10 mouse cellular contexts compared by ENCODE assay signal in the genomic region with DNA sequence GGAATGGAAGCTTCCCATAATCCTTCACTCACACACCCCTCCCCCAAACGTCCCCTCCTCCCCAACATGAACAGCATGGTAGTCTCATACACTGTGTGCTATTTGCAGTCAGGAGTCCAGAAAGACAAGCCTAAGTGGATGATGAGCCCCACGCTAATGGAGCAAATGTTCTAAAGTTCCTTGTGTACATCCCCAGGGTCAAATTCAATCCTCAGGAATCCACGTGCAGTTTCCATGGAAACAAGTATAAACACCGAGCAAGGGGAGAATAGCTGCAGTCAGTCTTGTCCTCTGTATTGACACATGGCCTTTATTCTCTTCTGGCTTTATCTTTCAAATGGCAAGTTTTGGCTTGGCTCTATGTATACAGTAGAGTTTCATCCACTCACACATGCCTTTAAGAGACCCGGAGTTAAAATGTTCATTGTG.
DNase-seq lines count a peak whose midpoint lies in the region; ATAC-seq and TF ChIP-seq lines count a peak whose summit lies in the region.
"Had no signal": no experiment of that assay in that cellular context is flagged by ENCODE, and none has a peak within 500 bp of the region (broad histone marks: within the 10 kb centered on the region; RNA-seq: fewer than 3 reads in every experiment).

No protein-coding gene starts in this region.

- TF ChIP-seq CTCF in hindbrain, postnatal 0 days (IDR thresholded peaks at IDR 0.05; ENCODE audit: low read depth), result no peak

- H3K4me3 ChIP-seq in embryonic facial prominence, embryonic 12.5 days, result no peak overlapping the region
- H3K4me3 ChIP-seq in hindbrain, postnatal 0 days (ENCODE audit: low read length), result 0 out of 2 replicates have a peak overlapping the region, but pooled peaks have one; percentile 14
- no peak overlapping the region for H3K4me3 ChIP-seq in neural tube, embryonic 14.5 days (ENCODE audit: low read depth, low read length)
- H3K4me3 ChIP-seq in liver, embryonic 12.5 days, result no peak overlapping the region

- peak overlapping the region; percentile 17; the same call in 1 of the 2 replicates for H3K27ac ChIP-seq in embryonic facial prominence, embryonic 12.5 days
- no peak overlapping the region for H3K27ac ChIP-seq in hindbrain, postnatal 0 days
- no peak overlapping the region for H3K27ac ChIP-seq in neural tube, embryonic 14.5 days (ENCODE audit: low read depth, low read length)
- no peak overlapping the region for H3K27ac ChIP-seq in liver, embryonic 12.5 days

- H3K4me1 ChIP-seq in embryonic facial prominence, embryonic 12.5 days, result peaks cover 20% of the 10 kb centered on the region
- H3K4me1 ChIP-seq in hindbrain, postnatal 0 days (ENCODE audit: insufficient read depth, low read length), result no peaks in the 10 kb centered on the region
- H3K4me1 ChIP-seq in neural tube, embryonic 14.5 days (ENCODE audit: control insufficient read depth, insufficient read depth, low read length), result no peaks in the 10 kb centered on the region; the same call in 1 of the 2 replicates
- H3K4me1 ChIP-seq in liver, embryonic 12.5 days, result no peaks in the 10 kb centered on the region

- no peak overlapping the region for H3K9ac ChIP-seq in embryonic facial prominence, embryonic 12.5 days
- no peak overlapping the region for H3K9ac ChIP-seq in hindbrain, postnatal 0 days (replicated peaks; ENCODE audit: low read length)
- no peak overlapping the region for H3K9ac ChIP-seq in neural tube, embryonic 14.5 days (replicated peaks; ENCODE audit: low read depth, low read length)
- no peak overlapping the region for H3K9ac ChIP-seq in liver, embryonic 12.5 days

- peak; percentile 83 for ATAC-seq in embryonic facial prominence, embryonic 12.5 days (ENCODE audit: insufficient number of reproducible peaks, insufficient read depth, low FRiP score, low TSS enrichment)
- peak; percentile 86 for ATAC-seq in hindbrain, postnatal 0 days
- peak; percentile 84 for ATAC-seq in neural tube, embryonic 14.5 days (ENCODE audit: low read depth)
- no peak for ATAC-seq in liver, embryonic 12.5 days

- no peaks in the 10 kb centered on the region for H3K9me3 ChIP-seq in embryonic facial prominence, embryonic 12.5 days
- H3K9me3 ChIP-seq in hindbrain, postnatal 0 days (ENCODE audit: low read length), result no peaks in the 10 kb centered on the region
- no peaks in the 10 kb centered on the region for H3K9me3 ChIP-seq in neural tube, embryonic 14.5 days (ENCODE audit: control insufficient read depth, low read length)
- H3K9me3 ChIP-seq in liver, embryonic 12.5 days (replicated peaks), result no peaks in the 10 kb centered on the region

- 20% methylated on average over 5 of the region's 5 CpGs for WGBS in embryonic facial prominence, embryonic 12.5 days
- WGBS in hindbrain, postnatal 0 days, result 7% methylated on average over 5 of the region's 5 CpGs
- 10% methylated on average over 5 of the region's 5 CpGs for WGBS in neural tube, embryonic 14.5 days
- 47% methylated on average over 5 of the region's 5 CpGs for WGBS in liver, embryonic 12.5 days (ENCODE audit: insufficient replicate concordance)

- DNase-seq in layer of hippocampus, postnatal 14 days (ENCODE audit: low spot score in 2 of 2), result peak; percentile 3 to 7
- DNase-seq in layer of hippocampus, adult 9-11 months, result no peak
- peak; percentile 65 for DNase-seq in hindbrain, postnatal 0 days (ENCODE audit: low spot score)
- DNase-seq in gastrocnemius, adult 8-10 months (ENCODE audit: low spot score in 2 of 2), result no peak
- DNase-seq in layer of hippocampus, adult 8-10 months (ENCODE audit: low spot score in 2 of 2), result no peak
- DNase-seq: adrenal gland, postnatal 10 days; kidney, adult 18-20 months had no signal

- H3K27me3 ChIP-seq in embryonic facial prominence, embryonic 12.5 days, result no peaks in the 10 kb centered on the region
- no peaks in the 10 kb centered on the region for H3K27me3 ChIP-seq in hindbrain, postnatal 0 days (ENCODE audit: insufficient read depth, low read length)
- H3K27me3 ChIP-seq in neural tube, embryonic 14.5 days (ENCODE audit: control insufficient read depth, insufficient read depth, low read length), result peaks cover 33% of the 10 kb centered on the region
- no peaks in the 10 kb centered on the region for H3K27me3 ChIP-seq in liver, embryonic 12.5 days (replicated peaks)

- H3K4me2 ChIP-seq in embryonic facial prominence, embryonic 12.5 days (replicated peaks), result peak overlapping the region; percentile 30
- H3K4me2 ChIP-seq in hindbrain, postnatal 0 days (ENCODE audit: low read depth, low read length), result peak overlapping the region; percentile 39
- peak overlapping the region; percentile 21; the same call in 1 of the 2 replicates for H3K4me2 ChIP-seq in neural tube, embryonic 14.5 days (ENCODE audit: low read depth, low read length)
- no peak overlapping the region for H3K4me2 ChIP-seq in liver, embryonic 12.5 days

- H3K36me3 ChIP-seq in embryonic facial prominence, embryonic 12.5 days, result no peaks in the 10 kb centered on the region
- H3K36me3 ChIP-seq in hindbrain, postnatal 0 days (ENCODE audit: insufficient read depth, low read length), result no peaks in the 10 kb centered on the region
- no peaks in the 10 kb centered on the region for H3K36me3 ChIP-seq in neural tube, embryonic 14.5 days (ENCODE audit: control insufficient read depth, insufficient read depth, low read length)
- no peaks in the 10 kb centered on the region for H3K36me3 ChIP-seq in liver, embryonic 12.5 days

Comparison
In these comparisons a context has a peak if more than half of its experiments do, and no peak if none do; other contexts are left out.
1. DNase-seq: peak in layer of hippocampus, postnatal 14 days (2 of 2) and hindbrain, postnatal 0 days (single experiment); none in layer of hippocampus, adult 9-11 months (single experiment), gastrocnemius, adult 8-10 months (0 of 2) and layer of hippocampus, adult 8-10 months (0 of 2).